Mouse (Mus musculus): ENCODE measurements around the gene Trappc5. TPM values are rescaled to one million over a fixed set of nuclear protein-coding genes. Genes with fewer than 3 reads are reported as not detected.

The Trappc5 gene
- total RNA-seq, 2 experiments from 2014 or later, result 26.5 to 32.9 TPM

DNA sequence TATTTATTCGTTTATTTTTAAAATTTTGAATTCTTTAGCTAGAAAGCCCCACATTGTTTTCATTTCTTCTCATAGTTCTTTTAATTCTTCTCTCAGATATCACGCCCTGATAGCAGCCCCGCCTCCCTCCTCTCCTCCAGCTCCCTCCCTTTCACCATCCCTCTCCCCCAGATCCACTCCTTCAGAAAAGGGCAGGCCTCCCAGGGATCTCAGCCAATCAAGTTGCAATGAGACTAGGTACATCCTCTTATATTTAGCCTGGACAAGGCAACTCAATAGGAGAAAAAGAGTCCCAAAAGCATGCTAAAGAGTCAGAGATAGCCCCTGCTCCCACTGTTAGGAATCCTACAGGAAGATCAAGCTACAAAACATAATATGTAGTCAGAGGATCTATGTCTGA lies 1.4 kb upstream of the Trappc5 start:
- no peak for DNase-seq (ENCODE audit: extremely low spot score in 1 of 2, low spot score in 1 of 2)

DNA sequence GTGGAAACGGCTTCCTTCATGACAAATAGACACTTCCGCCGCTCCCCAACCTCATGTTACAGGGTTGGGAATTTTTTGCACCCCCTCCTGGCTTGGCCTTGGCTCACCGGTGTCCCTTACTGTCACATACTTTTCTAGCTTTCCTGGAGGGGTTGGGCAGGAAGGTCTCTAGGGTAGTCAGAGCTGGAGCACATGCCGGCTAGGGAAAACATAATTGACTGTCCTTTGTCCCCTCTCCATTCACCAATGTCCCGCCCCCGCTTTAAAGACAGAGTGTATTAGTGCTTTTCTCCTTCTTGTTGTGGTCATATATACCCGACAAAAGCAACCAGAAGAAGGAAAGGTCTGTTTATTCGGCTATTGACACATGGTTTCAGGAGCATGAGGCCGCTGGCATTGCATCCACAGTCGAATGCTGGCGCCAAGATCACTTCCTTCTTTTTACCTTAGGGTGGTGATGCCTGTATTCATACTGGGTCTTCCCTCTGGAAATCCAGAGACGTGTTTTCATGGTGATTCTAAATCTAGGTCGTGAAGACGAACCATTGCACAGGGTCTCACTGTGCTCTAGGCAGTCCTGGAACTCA lies 987 bp downstream of the Trappc5 start:
- DNase-seq (ENCODE audit: extremely low spot score in 1 of 2, low spot score in 1 of 2), result no peak

DNA sequence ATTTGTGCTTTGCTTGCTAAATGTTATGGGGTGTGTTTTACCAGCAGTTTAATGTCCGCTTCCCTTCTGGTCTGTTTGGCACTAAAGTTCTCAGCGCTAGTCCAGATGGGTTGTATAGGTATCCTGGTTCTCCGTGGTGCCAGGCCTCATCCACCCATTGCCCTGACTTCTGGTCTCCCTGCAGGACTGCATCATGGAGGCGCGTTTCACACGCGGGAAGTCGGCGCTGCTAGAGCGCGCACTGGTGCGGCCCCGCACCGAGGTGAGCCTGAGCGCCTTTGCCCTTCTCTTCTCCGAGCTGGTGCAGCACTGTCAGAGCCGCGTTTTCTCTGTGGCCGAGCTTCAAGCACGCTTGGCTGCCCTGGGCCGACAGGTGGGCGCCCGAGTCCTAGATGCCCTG lies 2.7 kb downstream of the Trappc5 start:
- no peak for DNase-seq (ENCODE audit: extremely low spot score in 1 of 2, low spot score in 1 of 2)

DNA sequence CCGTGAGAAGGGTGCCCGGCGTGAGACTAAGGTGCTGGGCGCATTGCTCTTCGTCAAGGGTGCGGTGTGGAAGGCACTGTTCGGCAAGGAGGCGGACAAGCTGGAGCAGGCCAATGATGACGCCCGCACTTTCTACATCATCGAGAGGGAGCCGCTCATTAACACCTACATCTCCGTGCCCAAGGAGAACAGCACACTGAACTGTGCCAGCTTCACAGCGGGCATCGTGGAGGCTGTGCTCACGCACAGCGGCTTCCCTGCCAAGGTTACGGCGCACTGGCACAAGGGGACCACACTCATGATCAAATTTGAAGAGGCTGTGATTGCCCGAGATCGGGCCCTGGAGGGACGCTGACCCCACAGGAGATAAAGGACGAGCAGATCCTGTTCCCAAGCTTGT lies 3.1 kb downstream of the Trappc5 start:
- DNase-seq (ENCODE audit: extremely low spot score in 1 of 2, low spot score in 1 of 2), result no peak

DNA sequence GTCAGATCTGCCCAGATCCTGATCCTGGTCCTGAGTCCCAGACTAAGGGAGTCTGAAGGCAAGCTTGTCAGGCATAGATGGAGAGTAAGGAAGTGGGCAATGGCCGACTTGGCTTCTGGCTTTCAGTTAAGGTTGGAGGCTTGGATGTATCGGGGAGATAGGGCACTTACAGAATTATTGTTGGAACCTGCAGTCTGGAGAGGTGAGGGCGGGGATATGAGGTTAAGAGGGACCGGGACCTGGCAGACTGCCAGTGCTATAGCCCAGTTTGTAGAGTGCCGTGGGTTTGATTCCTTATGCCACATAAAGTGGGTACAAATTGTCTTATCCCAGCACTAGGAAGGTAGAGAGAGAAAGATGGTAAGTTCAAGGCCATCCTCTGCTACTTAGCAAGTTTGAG lies 3.6 kb downstream of the Trappc5 start:
- DNase-seq (ENCODE audit: extremely low spot score in 1 of 2, low spot score in 1 of 2), result no peak

DNA sequence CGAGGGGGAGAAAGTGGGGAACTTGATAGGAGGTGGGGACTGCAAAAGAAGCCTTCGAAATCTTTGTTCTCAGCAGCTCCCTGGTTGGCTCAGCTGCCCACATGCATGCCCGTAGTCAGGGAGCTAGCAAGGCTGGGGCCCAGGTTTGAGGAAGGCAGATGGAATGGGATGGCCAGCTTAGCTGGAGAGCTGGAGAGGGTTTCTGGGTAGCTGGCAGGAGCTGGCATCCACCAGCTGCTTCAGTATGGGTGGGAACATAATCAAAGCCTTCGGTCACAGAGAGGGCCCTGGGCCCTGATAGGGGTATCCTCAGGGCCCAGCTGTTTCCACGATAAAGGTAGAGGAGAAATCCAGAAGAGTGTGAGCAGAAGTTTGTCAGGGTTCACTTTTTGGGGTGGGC lies 6.3 kb downstream of the Trappc5 start:
- DNase-seq (ENCODE audit: extremely low spot score in 1 of 2, low spot score in 1 of 2), result no peak

DNA sequence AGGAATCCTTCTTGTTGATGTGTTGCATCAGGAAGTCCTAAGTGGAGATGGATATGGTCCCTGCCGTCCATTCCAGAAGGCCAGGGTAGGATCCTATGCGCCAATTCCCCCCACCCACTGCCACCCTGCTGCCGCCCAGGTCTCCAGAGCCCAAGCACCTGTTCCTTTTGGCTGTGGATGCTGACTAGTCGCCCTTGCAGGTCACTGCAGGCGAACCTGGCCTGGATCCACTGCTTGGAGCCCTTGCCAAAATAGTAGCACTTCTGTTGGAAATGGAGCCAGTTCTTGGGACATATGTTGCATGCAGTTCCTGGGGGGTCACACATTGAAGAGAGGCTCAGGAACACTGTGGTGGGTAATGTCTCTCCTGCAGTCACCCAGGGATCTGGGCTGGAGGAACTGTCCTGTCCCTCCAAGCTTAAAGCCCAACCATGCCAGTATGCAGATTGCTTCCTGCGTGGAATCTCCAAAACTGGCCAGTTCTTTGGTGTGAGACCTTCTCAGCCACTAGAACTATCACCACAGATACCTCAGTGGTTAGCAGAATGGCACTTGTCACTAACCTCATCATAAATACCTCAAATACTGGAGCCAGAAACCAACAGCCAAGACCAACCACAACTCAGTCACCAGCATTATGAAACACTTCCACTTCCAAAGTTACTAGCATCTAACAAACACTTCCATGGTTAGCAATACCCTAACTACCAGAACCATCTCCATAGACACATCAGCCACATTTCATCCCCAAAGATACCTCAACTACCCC lies 7.5 kb downstream of the Trappc5 start:
- no peak for DNase-seq (ENCODE audit: extremely low spot score in 1 of 2, low spot score in 1 of 2)

DNA sequence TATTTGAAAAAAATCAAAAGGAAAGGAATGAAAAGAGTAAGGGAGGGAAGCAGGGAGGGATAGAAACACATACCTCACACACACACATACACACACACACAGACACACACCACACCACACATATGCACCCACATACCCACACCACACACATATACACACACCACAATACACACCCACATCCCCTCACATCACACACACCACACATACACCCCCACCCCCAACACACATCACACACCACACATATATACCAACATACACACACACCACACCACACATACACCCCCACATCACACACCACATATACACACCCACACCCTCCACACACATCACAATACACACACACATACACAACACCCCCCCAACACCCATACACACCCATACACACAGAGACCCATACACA lies 8.4 kb downstream of the Trappc5 start:
- DNase-seq (ENCODE audit: extremely low spot score in 1 of 2, low spot score in 1 of 2), result no peak

DNA sequence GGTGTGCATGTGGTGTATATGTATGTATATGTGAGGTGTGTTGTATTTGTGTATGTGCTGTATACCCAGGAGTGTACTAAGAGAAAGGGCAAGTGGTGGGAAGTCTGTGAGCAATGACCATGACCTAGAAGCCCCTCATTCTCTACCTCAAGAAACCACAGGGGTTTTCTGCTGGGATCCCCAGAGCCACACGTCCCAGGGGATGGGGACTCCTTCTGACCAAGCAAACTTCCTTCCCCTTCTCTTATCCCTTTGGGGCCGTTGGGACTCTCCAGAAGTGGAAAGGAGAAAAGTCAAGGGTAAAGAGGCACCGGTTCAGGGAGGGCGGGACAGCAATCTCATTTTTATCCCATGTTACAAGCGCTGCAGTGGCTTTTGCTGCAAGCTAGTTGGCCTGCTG lies 9.3 kb downstream of the Trappc5 start:
- no peak for DNase-seq (ENCODE audit: extremely low spot score in 1 of 2, low spot score in 1 of 2)

DNA sequence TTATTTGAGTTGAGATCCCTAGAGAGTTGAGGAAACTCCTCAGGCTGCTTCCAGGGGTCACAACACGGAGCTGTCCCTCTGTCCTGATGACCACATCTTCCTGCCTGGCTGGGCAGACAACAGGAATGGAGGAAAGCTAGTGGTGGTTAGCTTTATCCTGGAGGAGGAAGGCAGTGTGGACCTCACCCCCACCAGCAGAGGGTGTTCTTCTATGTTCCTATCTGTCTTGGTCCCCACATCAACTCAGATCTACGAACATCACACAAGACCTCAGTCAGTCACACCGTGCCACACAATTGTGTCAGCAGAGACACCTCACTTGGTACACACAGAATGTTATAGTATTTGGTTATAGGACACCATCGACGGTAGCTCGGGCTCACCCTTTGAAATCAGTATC lies 11.4 kb downstream of the Trappc5 start:
- no peak for DNase-seq (ENCODE audit: extremely low spot score in 1 of 2, low spot score in 1 of 2)

DNA sequence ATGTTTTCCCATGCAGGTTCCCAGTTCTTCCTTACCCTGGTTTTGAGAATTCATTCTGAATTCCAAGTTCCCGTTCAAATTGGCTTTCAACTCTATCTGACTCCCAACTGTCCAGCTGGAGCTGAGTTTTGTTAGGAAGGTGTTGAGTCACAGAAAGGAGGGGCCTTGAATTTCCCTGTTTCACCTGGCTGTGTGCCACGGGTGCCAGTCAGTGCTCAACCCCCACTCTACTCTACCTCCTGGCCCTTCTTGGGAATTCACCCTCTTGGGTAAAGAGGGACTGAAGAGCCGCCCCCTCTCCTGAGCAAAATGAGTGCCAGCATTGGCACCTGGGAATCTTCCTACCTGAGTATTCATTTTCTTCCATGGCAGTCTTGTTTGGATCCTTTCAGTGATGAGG lies 14.7 kb downstream of the Trappc5 start:
- DNase-seq (ENCODE audit: extremely low spot score in 1 of 2, low spot score in 1 of 2), result no peak

DNA sequence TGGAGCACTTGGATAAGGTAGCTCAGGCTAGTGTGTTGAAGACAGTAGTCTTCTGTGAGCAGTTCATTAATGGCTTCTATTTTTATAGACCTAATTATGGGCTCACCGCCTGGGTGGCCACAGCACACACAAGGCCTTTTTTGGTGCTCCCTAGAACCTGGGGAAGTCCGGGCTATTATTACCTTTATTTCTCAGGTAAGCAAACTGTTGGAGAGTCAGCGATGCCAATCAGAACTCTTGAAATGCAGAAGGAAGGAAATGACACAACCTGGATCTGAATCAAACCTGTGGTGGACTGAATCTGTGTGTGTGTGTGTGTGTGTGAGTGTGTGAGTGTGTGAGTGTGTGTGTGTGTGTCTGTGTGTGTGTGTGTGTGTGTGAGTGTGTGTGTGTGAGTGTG lies 18.0 kb downstream of the Trappc5 start, which contains the start of gene Fcer2a:
Gene Fcer2a (minus strand): TSS at position 55 of the 400 bp plus-strand sequence.
- no peak for DNase-seq (ENCODE audit: extremely low spot score in 1 of 2, low spot score in 1 of 2)

DNA sequence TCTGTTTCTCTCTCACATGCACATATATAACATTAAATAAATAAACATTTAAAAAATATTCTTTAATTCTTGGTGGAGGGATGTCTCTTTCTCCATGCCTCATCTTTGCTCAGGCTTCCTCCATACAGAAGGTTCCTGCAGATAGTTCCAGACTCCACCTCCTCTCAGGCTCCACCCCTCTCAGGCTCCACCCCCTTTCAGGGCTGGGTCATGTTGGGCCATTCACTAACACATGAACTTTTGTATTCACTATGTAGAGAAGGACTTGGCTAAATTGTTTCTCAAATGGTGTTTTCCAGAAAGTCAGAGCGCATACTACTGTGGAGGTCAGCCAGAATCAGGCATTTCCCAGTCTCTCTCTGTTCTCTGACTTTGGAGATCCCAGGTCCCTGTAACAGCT lies 25.4 kb downstream of the Trappc5 start:
- no peak for DNase-seq (ENCODE audit: extremely low spot score in 1 of 2, low spot score in 1 of 2)

DNA sequence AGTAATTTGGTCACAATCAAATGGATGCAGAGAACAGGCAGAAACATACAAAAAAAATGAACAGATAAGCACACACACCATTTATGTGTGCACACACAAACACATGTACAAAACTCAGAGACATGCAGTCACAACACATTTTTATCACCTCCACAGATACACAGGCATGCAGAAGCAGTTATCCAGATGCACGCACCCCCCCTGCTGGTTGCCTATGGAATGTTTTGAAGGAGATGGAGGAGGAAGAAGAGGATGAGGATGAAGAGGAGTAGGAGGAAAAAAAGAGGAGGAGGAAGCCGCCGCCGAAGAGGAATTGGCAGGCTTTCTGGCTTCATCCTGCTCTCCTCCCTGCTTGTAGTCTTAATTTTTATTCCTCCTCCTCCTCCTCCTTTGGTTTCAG lies 29.6 kb downstream of the Trappc5 start:
- DNase-seq (ENCODE audit: extremely low spot score in 1 of 2, low spot score in 1 of 2), result peak in 1 of 2 experiments; percentile 46

DNA sequence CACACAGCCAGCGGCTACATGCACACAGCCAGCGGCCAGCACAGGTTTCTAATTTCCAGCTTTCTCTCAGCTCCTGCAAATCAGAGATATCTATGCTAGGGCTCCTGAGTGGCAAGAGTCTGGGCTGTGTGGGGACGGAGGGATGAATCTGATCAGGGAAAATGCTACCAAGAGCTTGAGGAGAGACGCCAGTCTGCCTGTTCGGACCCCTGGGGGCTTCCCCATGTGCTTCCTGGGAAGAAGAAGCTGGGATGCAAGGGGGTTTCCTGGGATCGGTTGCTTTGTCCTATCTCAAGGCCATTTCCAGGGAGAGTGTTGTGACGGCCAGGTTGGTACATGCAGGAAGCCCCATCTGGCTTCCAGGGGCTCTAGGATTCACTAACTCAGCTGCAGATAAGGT lies 31.5 kb downstream of the Trappc5 start:
- DNase-seq (ENCODE audit: extremely low spot score in 1 of 2, low spot score in 1 of 2), result no peak

DNA sequence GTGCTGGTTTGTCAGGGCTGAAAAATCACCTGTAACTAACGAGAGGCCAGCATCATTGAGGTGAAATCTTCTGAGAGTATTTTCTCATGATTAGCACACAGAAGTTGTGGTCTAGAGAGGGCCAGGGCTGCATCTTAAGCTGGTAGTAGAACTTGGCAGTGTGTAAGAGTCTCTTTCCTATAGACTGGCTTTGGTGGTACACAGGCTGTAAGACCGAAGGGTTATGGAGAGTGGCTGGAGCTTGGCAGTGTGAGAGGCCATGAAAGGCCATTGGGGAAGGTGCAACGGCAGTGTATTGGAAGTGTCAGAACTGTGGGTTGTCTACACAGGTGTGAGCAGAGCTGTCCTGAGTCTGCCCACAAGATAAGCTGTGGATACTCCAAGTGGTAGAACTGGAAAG lies 34.2 kb downstream of the Trappc5 start:
- DNase-seq (ENCODE audit: extremely low spot score in 1 of 2, low spot score in 1 of 2), result no peak

DNA sequence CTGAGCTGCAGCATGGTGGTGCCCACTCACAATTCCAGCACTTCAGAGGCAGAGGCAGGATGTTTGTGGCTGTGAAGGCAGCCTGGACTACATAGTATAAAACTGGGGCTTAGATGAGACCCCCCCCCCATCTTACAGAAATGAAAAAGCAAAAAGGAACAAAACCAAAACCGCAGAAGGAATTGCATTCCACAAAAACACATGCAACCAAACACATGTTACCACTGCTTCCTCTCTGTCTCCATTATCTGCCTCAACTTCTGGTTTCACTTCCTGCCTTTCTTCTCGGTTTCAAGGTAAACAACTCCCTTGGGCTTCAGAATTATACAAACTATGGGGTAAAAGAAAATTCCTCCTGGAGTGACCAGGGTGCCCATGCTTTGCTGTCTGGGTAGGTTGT lies 35.5 kb downstream of the Trappc5 start:
- no peak for DNase-seq (ENCODE audit: extremely low spot score in 1 of 2, low spot score in 1 of 2)

DNA sequence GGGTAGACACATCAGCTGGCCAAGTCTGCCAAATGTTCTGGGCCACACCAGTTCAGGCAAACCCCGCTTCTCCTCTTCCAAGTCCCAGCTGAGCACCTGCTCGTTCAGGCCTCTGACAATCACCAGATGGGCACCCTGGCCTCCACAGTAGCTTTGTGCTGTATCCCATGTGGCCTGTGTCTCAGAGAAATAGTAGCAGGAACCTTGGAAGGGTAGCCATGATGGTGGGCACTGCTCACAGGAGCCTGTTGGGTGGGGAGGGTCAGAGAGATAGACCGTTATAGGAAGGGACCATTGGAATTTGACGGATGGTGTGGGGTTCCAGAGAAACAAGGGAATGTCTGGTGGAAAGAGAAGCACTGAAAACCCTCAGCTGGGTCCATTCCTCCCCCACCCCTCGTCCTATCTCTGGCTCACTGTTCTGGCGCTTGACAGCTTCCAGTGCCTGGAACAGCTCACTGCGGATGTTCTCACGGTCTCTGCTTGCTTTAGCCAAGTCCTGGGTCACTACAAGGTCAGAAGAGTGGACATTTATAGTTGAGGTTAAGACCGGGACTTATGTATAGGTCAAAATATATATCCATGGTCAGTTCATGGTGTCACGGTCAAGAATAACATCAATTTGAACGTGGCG lies 41.3 kb downstream of the Trappc5 start:
- no peak for DNase-seq (ENCODE audit: extremely low spot score in 1 of 2, low spot score in 1 of 2)

DNA sequence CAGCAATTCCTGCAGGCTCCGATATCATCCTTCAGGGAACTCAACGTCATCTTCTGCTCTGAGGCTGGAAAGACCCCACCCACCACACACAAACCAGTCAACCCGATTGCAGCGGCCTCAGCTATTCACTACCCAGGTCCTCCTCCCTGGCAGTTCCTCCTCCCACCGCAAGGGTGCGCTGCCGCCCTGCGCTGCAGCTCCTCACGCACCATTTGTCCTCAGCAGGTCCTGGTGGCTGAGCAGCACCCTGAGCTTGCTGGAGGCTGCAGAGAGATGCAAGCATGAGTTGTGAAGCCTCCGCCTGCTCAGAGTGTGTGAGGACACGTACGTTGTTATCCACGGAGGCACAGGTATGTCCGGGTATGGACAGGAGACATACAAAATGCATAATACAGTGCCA lies 42.5 kb downstream of the Trappc5 start:
- DNase-seq (ENCODE audit: extremely low spot score in 1 of 2, low spot score in 1 of 2), result peak; percentile 47 to 63

DNA sequence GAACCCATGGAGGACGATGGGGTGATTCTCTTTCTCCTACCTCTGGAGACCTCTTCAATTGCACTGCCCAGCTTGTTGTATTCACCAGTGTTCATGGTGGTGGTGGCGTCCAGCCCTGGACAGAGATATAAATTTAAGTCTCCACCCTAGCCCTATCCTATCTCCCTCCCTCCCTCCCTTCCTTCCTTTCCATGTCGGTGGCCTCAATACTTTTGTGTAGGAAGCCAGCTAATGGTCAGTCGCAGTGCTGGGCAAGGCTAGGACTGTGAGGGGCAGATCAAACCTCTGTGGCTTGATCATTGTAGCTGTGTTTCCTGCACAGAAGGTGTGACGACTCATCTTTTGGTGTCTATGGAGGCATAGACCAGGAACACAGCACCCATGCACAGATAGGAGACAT lies 44.5 kb downstream of the Trappc5 start, which contains the start of gene Clec4g:
Gene Clec4g (minus strand): TSS at position 101 of the 400 bp plus-strand sequence.
- no peak for DNase-seq (ENCODE audit: extremely low spot score in 1 of 2, low spot score in 1 of 2)

DNA sequence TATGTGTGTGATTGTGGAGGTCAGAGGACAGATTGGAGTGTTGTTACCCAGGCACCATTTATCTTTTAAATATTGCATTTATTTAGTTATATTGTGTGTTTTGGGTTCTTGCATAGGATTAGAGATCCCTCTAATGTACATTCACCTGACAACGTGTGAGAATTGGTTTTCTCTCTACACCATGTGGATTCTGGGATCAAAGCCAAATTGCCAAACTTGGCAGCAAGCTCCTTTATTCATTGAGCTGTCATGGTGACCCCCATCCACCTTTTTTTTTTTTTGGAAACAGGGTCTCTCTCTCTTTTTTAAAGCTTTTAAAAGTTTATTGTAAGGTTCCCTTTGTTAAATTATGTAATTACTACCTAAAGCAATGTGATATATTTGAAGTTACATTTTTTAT lies 44.9 kb downstream of the Trappc5 start:
- DNase-seq (ENCODE audit: extremely low spot score in 1 of 2, low spot score in 1 of 2), result no peak
